Mouse (Mus musculus) embryonic facial prominence, embryonic 13.5 days (tissue): ENCODE measurements around the gene Ifi35. TPM values are rescaled to one million over a fixed set of nuclear protein-coding genes. Genes with fewer than 3 reads are reported as not detected.
"Not testable (repeated sequence)": the region's sequence is repeated elsewhere in the genome, so short reads cannot be mapped to it uniquely, and the experiment has no call there.

Experiments used
- ATAC-seq: fragments of 200-750 bp; cut with Nextera tagmentation; 2 replicates; pipeline ENCODE4 v1.8.0; 2017; ENCODE audit warnings: low read depth; ENCODE audit not compliant: insufficient number of reproducible peaks, insufficient read depth, low FRiP score, low TSS enrichment
- H3K27ac ChIP-seq: fragments of 300-500 bp; sonication (generic); 2 replicates; pipeline ENCODE4 v1.5.1; 2015; ENCODE audit warnings: moderate library complexity, mild to moderate bottlenecking, inconsistent platforms
- H3K27me3 ChIP-seq: fragments of 300-500 bp; sonication (generic); 2 replicates; pipeline ENCODE4 v1.6.1; 2015; ENCODE audit warnings: mild to moderate bottlenecking, inconsistent platforms
- H3K36me3 ChIP-seq: fragments of 300-500 bp; sonication (generic); 2 replicates; pipeline ENCODE4 v1.6.1; 2015; ENCODE audit warnings: mild to moderate bottlenecking, inconsistent platforms
- H3K4me1 ChIP-seq: fragments of 300-500 bp; sonication (generic); 2 replicates; pipeline ENCODE4 v1.6.1; 2015; ENCODE audit warnings: inconsistent platforms
- H3K4me2 ChIP-seq: fragments of 300-500 bp; sonication (generic); 2 replicates; pipeline ENCODE4 v1.6.1; 2015; ENCODE audit warnings: moderate library complexity, mild to moderate bottlenecking, inconsistent platforms
- H3K4me3 ChIP-seq: fragments of 300-500 bp; sonication (generic); 2 replicates; pipeline ENCODE4 v1.5.1; 2015; ENCODE audit warnings: mild to moderate bottlenecking, inconsistent platforms
- H3K9ac ChIP-seq: fragments of 300-500 bp; sonication (generic); 2 replicates; pipeline ENCODE4 v1.6.1; 2015; ENCODE audit warnings: mild to moderate bottlenecking, inconsistent platforms
- H3K9me3 ChIP-seq: fragments of 300-500 bp; sonication (generic); 2 replicates; pipeline ENCODE4 v1.6.1; 2016; ENCODE audit warnings: inconsistent platforms
- WGBS: fragments of 180-500 bp; shearing (Covaris S2); methylation state at CpG from one replicate; pipeline ENCODE4 v1.1.7; 2015; ENCODE audit warnings: mixed read lengths; 5-methylcytosine and 5-hydroxymethylcytosine counted together
- polyA plus RNA-seq: library from polyadenylated mRNA; unstranded; fragments of >200 nt; fragmentation: Nextera tagmentation; extraction: Ambion mirVana; gene quantifications from 2 replicates; pipeline ENCODE4 v1.2.1, GENCODE M21; 2015

Ifi35 gene
- polyA plus RNA-seq, 1 experiment from 2014 or later, result 10.9 TPM

- H3K27ac ChIP-seq, H3K27me3 ChIP-seq, H3K9me3 ChIP-seq, H3K4me2 ChIP-seq, H3K4me3 ChIP-seq, ATAC-seq, H3K9ac ChIP-seq: not testable (repeated sequence)
- Histone ChIP-seq H3K36me3 (peaks cover 16% of the 10 kb centered on the region), H3K4me1 (peaks cover 13% of the 10 kb centered on the region)
- WGBS, result 86% methylated on average over 4 of the region's 4 CpGs
Measured at GRCm38 (mm10) chr11:101449596-101449995, 1.4 kb downstream of the Ifi35 start.

DNA sequence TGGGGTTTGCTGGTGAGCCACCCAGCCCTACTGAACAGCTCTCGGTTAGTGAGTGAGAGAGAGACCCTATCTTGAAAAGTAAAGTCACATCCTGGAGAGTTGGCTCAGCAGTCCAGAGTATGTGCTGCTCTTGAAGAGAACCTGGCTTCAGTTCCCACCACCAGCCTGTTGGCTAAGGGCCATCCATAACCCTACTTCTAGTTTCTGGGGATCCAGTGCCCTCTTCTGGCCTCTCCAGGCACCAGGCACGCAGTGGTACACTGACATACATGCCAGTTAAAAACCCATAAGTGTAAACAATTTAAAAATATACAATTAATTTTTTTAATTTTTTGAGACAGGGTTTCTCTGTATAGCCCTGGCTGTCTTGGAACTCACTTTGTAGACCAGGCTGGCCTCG is 2.2 kb downstream of the Ifi35 start:
- 84% methylated on average over 3 of the region's 3 CpGs for WGBS
- H3K4me3 ChIP-seq, result no peak overlapping the region
- H3K27me3 ChIP-seq, result no peaks in the 10 kb centered on the region
- H3K36me3 ChIP-seq, result peaks cover 8% of the 10 kb centered on the region
- no peak overlapping the region for H3K9ac ChIP-seq
- no peak for ATAC-seq
- no peak overlapping the region for H3K27ac ChIP-seq
- H3K4me1 ChIP-seq, result peaks cover 15% of the 10 kb centered on the region
- H3K9me3 ChIP-seq, result no peaks in the 10 kb centered on the region
- H3K4me2 ChIP-seq, result no peak overlapping the region

GRCm38 (mm10) chr11:101451536-101451935 is 3.3 kb downstream of the Ifi35 start:
- Histone ChIP-seq H3K36me3 (peaks cover under 1% of the 10 kb centered on the region; the same call in 1 of the 2 replicates), H3K4me2 (no peak overlapping the region), H3K9ac (no peak overlapping the region), H3K4me1 (peaks cover 15% of the 10 kb centered on the region), H3K27me3 (no peaks in the 10 kb centered on the region), H3K4me3 (no peak overlapping the region), H3K9me3 (no peaks in the 10 kb centered on the region), H3K27ac (no peak overlapping the region)
- ATAC-seq, result no peak
- 93% methylated on average over 10 of the region's 10 CpGs for WGBS

- 72% methylated on average over 10 of the region's 10 CpGs for WGBS
- ATAC-seq, result no peak
- no peaks in the 10 kb centered on the region for H3K27me3 ChIP-seq
Measured at GRCm38 (mm10) chr11:101452093-101452774, 4.0 kb downstream of the Ifi35 start.

GRCm38 (mm10) chr11:101454702-101455101 is 6.5 kb downstream of the Ifi35 start:
- ATAC-seq, result no peak
- H3K27me3 ChIP-seq, result no peaks in the 10 kb centered on the region
- no peak overlapping the region for H3K4me2 ChIP-seq
- 0 out of 2 replicates have a peak overlapping the region, but pooled peaks have one; percentile 5 for H3K27ac ChIP-seq
- no peaks in the 10 kb centered on the region for H3K9me3 ChIP-seq
- no peak overlapping the region for H3K4me3 ChIP-seq
- peaks cover 9% of the 10 kb centered on the region for H3K4me1 ChIP-seq
- 21% methylated on average over 6 of the region's 6 CpGs for WGBS
- H3K9ac ChIP-seq, result no peak overlapping the region
- peaks cover 32% of the 10 kb centered on the region for H3K36me3 ChIP-seq

More at GRCm38 (mm10) chr11:101452093-101452774, 4.0 kb downstream of the Ifi35 start:
- Histone ChIP-seq H3K9ac (no peak overlapping the region), H3K27ac (no peak overlapping the region), H3K4me1 (peaks cover 15% of the 10 kb centered on the region), H3K4me3 (no peak overlapping the region), H3K4me2 (no peak overlapping the region), H3K9me3 (no peaks in the 10 kb centered on the region), H3K36me3 (peaks cover 7% of the 10 kb centered on the region)

GRCm38 (mm10) chr11:101455627-101456026 is 7.4 kb downstream of the Ifi35 start:
- no peak overlapping the region for H3K4me2 ChIP-seq
- H3K36me3 ChIP-seq, result peaks cover 41% of the 10 kb centered on the region
- peaks cover 9% of the 10 kb centered on the region for H3K4me1 ChIP-seq
- no peak overlapping the region for H3K27ac ChIP-seq
- 89% methylated on average over 7 of the region's 7 CpGs for WGBS
- no peak for ATAC-seq
- no peak overlapping the region for H3K9ac ChIP-seq
- H3K9me3 ChIP-seq, result no peaks in the 10 kb centered on the region
- no peaks in the 10 kb centered on the region for H3K27me3 ChIP-seq
- H3K4me3 ChIP-seq, result no peak overlapping the region

DNA sequence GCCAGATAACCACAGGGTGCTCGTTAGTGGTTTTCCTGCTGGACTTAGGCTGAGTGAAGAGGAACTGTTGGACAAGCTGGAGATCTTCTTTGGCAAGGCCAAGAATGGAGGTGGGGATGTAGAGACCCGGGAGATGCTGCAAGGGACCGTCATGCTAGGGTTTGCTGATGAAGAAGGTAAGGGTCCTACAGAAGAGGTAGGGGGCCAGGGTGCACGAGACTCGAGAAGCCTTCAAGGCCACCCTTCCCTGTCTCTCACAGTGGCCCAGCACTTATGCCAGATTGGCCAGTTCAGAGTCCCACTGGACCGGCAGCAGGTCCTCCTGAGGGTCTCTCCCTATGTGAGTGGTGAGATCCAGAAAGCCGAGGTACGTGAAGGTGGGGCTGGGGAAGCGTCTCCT is 9.4 kb downstream of the Ifi35 start:
- Histone ChIP-seq H3K36me3 (peaks cover 59% of the 10 kb centered on the region), H3K4me3 (no peak overlapping the region), H3K9me3 (no peaks in the 10 kb centered on the region), H3K9ac (no peak overlapping the region), H3K27me3 (no peaks in the 10 kb centered on the region), H3K27ac (no peak overlapping the region), H3K4me1 (peaks cover 14% of the 10 kb centered on the region), H3K4me2 (no peak overlapping the region)
- 88% methylated on average over 9 of the region's 9 CpGs for WGBS
- ATAC-seq, result no peak

DNA sequence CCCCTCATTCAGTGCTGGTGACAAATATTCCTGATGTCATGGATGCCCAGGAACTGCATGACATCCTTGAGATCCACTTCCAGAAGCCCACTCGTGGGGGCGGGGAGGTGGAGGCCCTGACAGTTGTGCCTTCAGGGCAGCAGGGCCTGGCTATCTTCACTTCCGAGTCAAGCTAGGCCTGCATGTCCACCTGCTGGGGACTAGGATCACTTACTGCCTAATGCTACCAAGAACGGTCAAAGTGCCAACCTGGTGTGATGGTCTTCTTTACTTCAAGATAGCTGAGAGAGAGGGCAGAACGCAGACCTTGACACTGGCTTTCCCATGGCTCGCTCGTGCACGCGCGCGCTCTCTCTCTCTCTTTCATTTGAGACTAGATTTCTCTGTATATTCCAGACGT is 10.0 kb downstream of the Ifi35 start:
- H3K36me3 ChIP-seq, result peaks cover 59% of the 10 kb centered on the region
- H3K4me2 ChIP-seq, result no peak overlapping the region
- no peak overlapping the region for H3K9ac ChIP-seq
- no peaks in the 10 kb centered on the region for H3K27me3 ChIP-seq
- H3K4me1 ChIP-seq, result peaks cover 20% of the 10 kb centered on the region
- no peak overlapping the region for H3K27ac ChIP-seq
- no peaks in the 10 kb centered on the region for H3K9me3 ChIP-seq
- ATAC-seq, result no peak
- no peak overlapping the region for H3K4me3 ChIP-seq
- WGBS, result 84% methylated on average over 12 of the region's 12 CpGs

DNA sequence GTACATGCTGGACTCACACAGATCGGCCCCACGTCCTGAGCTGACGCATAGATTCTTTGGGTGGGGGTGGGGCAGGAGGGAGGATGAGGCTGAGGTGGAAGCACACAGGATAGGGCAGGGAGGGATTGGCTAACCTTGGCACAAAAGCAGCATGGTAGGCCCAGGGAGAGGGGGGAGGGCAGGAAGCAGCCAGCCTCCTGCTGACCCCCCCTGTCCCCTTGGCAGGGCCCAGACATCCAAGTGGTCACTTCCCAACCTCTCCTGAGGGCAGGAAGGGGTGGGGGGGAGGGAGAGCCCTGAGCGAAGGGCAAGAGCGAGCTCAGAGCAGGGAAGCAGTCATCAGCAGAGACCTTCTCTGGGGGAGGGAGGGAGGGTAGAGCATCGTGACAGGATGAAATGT is 11.5 kb downstream of the Ifi35 start:
- Histone ChIP-seq H3K9me3 (no peaks in the 10 kb centered on the region), H3K9ac (no peak overlapping the region), H3K4me2 (no peak overlapping the region), H3K27ac (no peak overlapping the region), H3K27me3 (no peaks in the 10 kb centered on the region), H3K4me3 (no peak overlapping the region), H3K4me1 (peaks cover 27% of the 10 kb centered on the region), H3K36me3 (peaks cover 59% of the 10 kb centered on the region)
- 27% methylated on average over 6 of the region's 6 CpGs for WGBS
- no peak for ATAC-seq

GRCm38 (mm10) chr11:101460321-101460720 is 12.1 kb downstream of the Ifi35 start:
- Histone ChIP-seq H3K36me3 (peaks cover 59% of the 10 kb centered on the region), H3K4me3 (no peak overlapping the region), H3K4me1 (peaks cover 28% of the 10 kb centered on the region), H3K9me3 (no peaks in the 10 kb centered on the region), H3K9ac (no peak overlapping the region), H3K27ac (no peak overlapping the region), H3K27me3 (no peaks in the 10 kb centered on the region), H3K4me2 (no peak overlapping the region)
- WGBS, result 86% methylated on average over 15 of the region's 15 CpGs
- no peak for ATAC-seq

DNA sequence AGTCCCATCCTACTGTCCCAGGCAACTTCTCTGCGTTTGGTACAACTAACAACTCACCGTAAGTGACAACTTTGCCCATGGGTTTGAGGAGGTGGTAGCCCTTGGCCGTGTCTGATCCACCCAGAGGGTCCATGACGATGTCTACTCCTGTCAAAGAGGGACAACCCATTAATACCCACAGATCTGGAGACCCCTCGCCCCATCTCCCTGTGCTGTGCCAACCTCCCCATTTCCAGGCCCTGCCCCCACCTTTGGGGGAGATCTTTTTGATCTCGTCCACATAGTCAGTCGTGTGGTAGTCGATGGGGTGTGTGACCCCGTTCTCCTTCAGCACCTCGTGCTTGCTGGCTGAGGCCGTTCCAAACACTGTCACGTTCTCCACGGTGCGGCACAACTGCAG is 13.9 kb downstream of the Ifi35 start:
- no peak overlapping the region for H3K4me3 ChIP-seq
- peaks cover 30% of the 10 kb centered on the region for H3K4me1 ChIP-seq
- peaks cover 53% of the 10 kb centered on the region for H3K36me3 ChIP-seq
- 0 out of 2 replicates have a peak overlapping the region, but pooled peaks have one; percentile 2 for H3K9ac ChIP-seq
- no peak overlapping the region for H3K4me2 ChIP-seq
- 84% methylated on average over 14 of the region's 14 CpGs for WGBS
- ATAC-seq, result no peak
- H3K27ac ChIP-seq, result no peak overlapping the region
- H3K27me3 ChIP-seq, result peaks cover 2% of the 10 kb centered on the region; the same call in 1 of the 2 replicates
- H3K9me3 ChIP-seq, result no peaks in the 10 kb centered on the region
